Mouse (Mus musculus) myocyte (in vitro differentiated cells): Measurements from ENCODE around the gene Gabbr2. TPM values are rescaled to one million over a fixed set of nuclear protein-coding genes. Genes with fewer than 3 reads are reported as not detected.

Experiments
- H3K27me3 ChIP-seq: one replicate; pipeline ENCODE4 v1.6.1; 2011; ENCODE audit not compliant: control insufficient read depth, insufficient read depth, insufficient read length
- H3K36me3 ChIP-seq: one replicate; pipeline ENCODE4 v1.6.1; 2011; ENCODE audit not compliant: control insufficient read depth, insufficient read depth
- H3K4me2 ChIP-seq: one replicate; pipeline ENCODE4 v1.6.1; 2011; ENCODE audit warnings: low read depth, control low read depth
- H3K4me3 ChIP-seq: one replicate; pipeline ENCODE4 v1.5.1; 2011; ENCODE audit warnings: mild to moderate bottlenecking, control low read depth, moderate library complexity
- H3K79me2 ChIP-seq: one replicate; pipeline ENCODE4 v1.6.1; 2011; ENCODE audit not compliant: control insufficient read depth, insufficient read depth
- H3ac ChIP-seq: one replicate; pipeline ENCODE4 v1.6.1; 2011; ENCODE audit not compliant: control insufficient read depth, insufficient read length
- CEBPB ChIP-seq: IDR thresholded peaks from 2 replicates; pipeline ENCODE4 v1.6.1; 2011; ENCODE audit warnings: mild to moderate bottlenecking, moderate library complexity; ENCODE audit not compliant: poor library complexity, insufficient read depth, severe bottlenecking
- E2F4 ChIP-seq: IDR thresholded peaks from one replicate; pipeline ENCODE4 v1.6.1; 2011; ENCODE audit warnings: mild to moderate bottlenecking, control low read depth, moderate library complexity; ENCODE audit not compliant: insufficient read depth
- MAX ChIP-seq: IDR thresholded peaks from one replicate; pipeline ENCODE4 v1.6.1; 2011; ENCODE audit warnings: low read depth, mild to moderate bottlenecking, control low read depth
- MYOD1 ChIP-seq, 3 experiments: IDR thresholded peaks; one replicate each; pipeline ENCODE4 v1.6.1; 2011; ENCODE audit warnings: control low read depth in 2 of 3, low read depth in 2 of 3, mild to moderate bottlenecking in 2 of 3, moderate library complexity in 1 of 3; ENCODE audit not compliant: insufficient read length in 2 of 3, control insufficient read depth in 1 of 3
- MYOG ChIP-seq, 3 experiments: IDR thresholded peaks; one replicate each; pipeline ENCODE4 v1.6.1; 2011; ENCODE audit warnings: control low read depth in 2 of 3, low read depth in 2 of 3, mild to moderate bottlenecking in 2 of 3; ENCODE audit not compliant: insufficient read length in 2 of 3, control insufficient read depth in 1 of 3, insufficient read depth in 1 of 3
- POLR2A ChIP-seq: IDR thresholded peaks from one replicate; pipeline ENCODE4 v1.6.1; 2011; ENCODE audit warnings: low read depth, mild to moderate bottlenecking, control low read depth, moderate library complexity; ENCODE audit not compliant: insufficient read length
- POLR2AphosphoS2 ChIP-seq: IDR thresholded peaks from one replicate; pipeline ENCODE4 v1.6.1; 2011; ENCODE audit warnings: low read depth, control low read depth; ENCODE audit not compliant: insufficient read length
- REST ChIP-seq: IDR thresholded peaks from one replicate; pipeline ENCODE4 v1.6.1; 2011; ENCODE audit warnings: mild to moderate bottlenecking, control low read depth, moderate library complexity; ENCODE audit not compliant: insufficient read depth, insufficient read length
- SRF ChIP-seq: IDR thresholded peaks from one replicate; pipeline ENCODE4 v1.6.1; 2011; ENCODE audit warnings: low read depth; ENCODE audit not compliant: control insufficient read depth, insufficient read length
- TCF12 ChIP-seq: IDR thresholded peaks from one replicate; pipeline ENCODE4 v1.6.1; 2011; ENCODE audit warnings: mild to moderate bottlenecking, control low read depth; ENCODE audit not compliant: poor library complexity, insufficient read depth, severe bottlenecking
- TCF3 ChIP-seq: IDR thresholded peaks from one replicate; pipeline ENCODE4 v1.6.1; 2011; ENCODE audit warnings: low read depth, control low read depth; ENCODE audit not compliant: insufficient read length
- USF1 ChIP-seq: IDR thresholded peaks from one replicate; pipeline ENCODE4 v1.6.1; 2011; ENCODE audit warnings: low read depth, mild to moderate bottlenecking, control low read depth, moderate library complexity
- polyA plus RNA-seq: library from polyadenylated mRNA; unstranded; fragments of >200 nt; fragmentation: generic; extraction: Trizol; gene quantifications from one replicate; pipeline ENCODE4 v1.2.1, GENCODE M21; 2012; ENCODE audit warnings: missing spikeins

Gabbr2 gene
- polyA plus RNA-seq, 1 experiment, result not detected

- Histone ChIP-seq H3K4me3 (no peak overlapping the region), H3K36me3 (no peaks in the 10 kb centered on the region), H3K27me3 (no peaks in the 10 kb centered on the region), H3K79me2 (no peaks in the 10 kb centered on the region), H3ac (no peak overlapping the region), H3K4me2 (no peak overlapping the region)
- TF ChIP-seq POLR2AphosphoS2 (no peak), MYOD1 (IDR thresholded peaks at IDR 0.05; ENCODE audit: control insufficient read depth in 1 of 3, insufficient read length in 2 of 3, low read depth in 2 of 3) (no peak), MYOG (IDR thresholded peaks at IDR 0.05; ENCODE audit: control insufficient read depth in 1 of 3, insufficient read depth in 1 of 3, insufficient read length in 2 of 3, low read depth in 2 of 3) (no peak), TCF12 (no peak), MAX (no peak), TCF3 (no peak)
These were observed 137.7 kb downstream of the Gabbr2 start for GRCm38 (mm10) chr4:46853852-46854460.

GRCm38 (mm10) chr4:46847745-46848144 lies 143.9 kb downstream of the Gabbr2 start:
- H3ac ChIP-seq, result no peak overlapping the region
- H3K27me3 ChIP-seq, result no peaks in the 10 kb centered on the region

GRCm38 (mm10) chr4:46846396-46846795 lies 145.3 kb downstream of the Gabbr2 start:
- no peaks in the 10 kb centered on the region for H3K36me3 ChIP-seq
- TF ChIP-seq MYOG (IDR thresholded peaks at IDR 0.05; ENCODE audit: control insufficient read depth in 1 of 3, insufficient read depth in 1 of 3, insufficient read length in 2 of 3, low read depth in 2 of 3), result no peak
- no peak for TF ChIP-seq TCF3
- TF ChIP-seq SRF, result no peak
- TF ChIP-seq POLR2AphosphoS2, result no peak
- no peak overlapping the region for H3ac ChIP-seq
- no peaks in the 10 kb centered on the region for H3K79me2 ChIP-seq
- no peak overlapping the region for H3K4me3 ChIP-seq
- no peak overlapping the region for H3K4me2 ChIP-seq
- H3K27me3 ChIP-seq, result no peaks in the 10 kb centered on the region

More at GRCm38 (mm10) chr4:46847745-46848144, 143.9 kb downstream of the Gabbr2 start:
- Histone ChIP-seq H3K79me2 (no peaks in the 10 kb centered on the region), H3K4me3 (no peak overlapping the region), H3K36me3 (no peaks in the 10 kb centered on the region), H3K4me2 (no peak overlapping the region)
- TF ChIP-seq TCF3 (no peak), SRF (no peak), MYOD1 (IDR thresholded peaks at IDR 0.05; ENCODE audit: control insufficient read depth in 1 of 3, insufficient read length in 2 of 3, low read depth in 2 of 3) (no peak), TCF12 (no peak), CEBPB (no peak), MAX (no peak)

GRCm38 (mm10) chr4:46844982-46845643 lies 146.6 kb downstream of the Gabbr2 start:
- Histone ChIP-seq H3K4me3 (no peak overlapping the region), H3K27me3 (no peaks in the 10 kb centered on the region), H3K79me2 (no peaks in the 10 kb centered on the region), H3K36me3 (no peaks in the 10 kb centered on the region), H3K4me2 (no peak overlapping the region), H3ac (no peak overlapping the region)
- TF ChIP-seq USF1 (no peak), POLR2A (no peak), SRF (no peak), TCF3 (no peak)

- H3K4me2 ChIP-seq, result no peak overlapping the region
- no peak for TF ChIP-seq MYOG (IDR thresholded peaks at IDR 0.05; ENCODE audit: control insufficient read depth in 1 of 3, insufficient read depth in 1 of 3, insufficient read length in 2 of 3, low read depth in 2 of 3)
- TF ChIP-seq MYOD1 (IDR thresholded peaks at IDR 0.05; ENCODE audit: control insufficient read depth in 1 of 3, insufficient read length in 2 of 3, low read depth in 2 of 3), result no peak
- no peak for TF ChIP-seq CEBPB
- no peak for TF ChIP-seq USF1
- no peaks in the 10 kb centered on the region for H3K27me3 ChIP-seq
These were observed 147.1 kb downstream of the Gabbr2 start for GRCm38 (mm10) chr4:46844567-46844966.

GRCm38 (mm10) chr4:46842596-46842995 lies 149.1 kb downstream of the Gabbr2 start:
- TF ChIP-seq POLR2AphosphoS2 (no peak), USF1 (no peak), TCF12 (no peak), E2F4 (no peak), SRF (no peak), POLR2A (no peak), REST (no peak), TCF3 (no peak), MAX (no peak), MYOG (IDR thresholded peaks at IDR 0.05; ENCODE audit: control insufficient read depth in 1 of 3, insufficient read depth in 1 of 3, insufficient read length in 2 of 3, low read depth in 2 of 3) (no peak), MYOD1 (IDR thresholded peaks at IDR 0.05; ENCODE audit: control insufficient read depth in 1 of 3, insufficient read length in 2 of 3, low read depth in 2 of 3) (no peak), CEBPB (no peak)
- no peaks in the 10 kb centered on the region for H3K79me2 ChIP-seq
- no peaks in the 10 kb centered on the region for H3K36me3 ChIP-seq
- no peak overlapping the region for H3K4me3 ChIP-seq
- H3ac ChIP-seq, result no peak overlapping the region
- no peaks in the 10 kb centered on the region for H3K27me3 ChIP-seq
- no peak overlapping the region for H3K4me2 ChIP-seq

More at GRCm38 (mm10) chr4:46844567-46844966, 147.1 kb downstream of the Gabbr2 start:
- Histone ChIP-seq H3K36me3 (no peaks in the 10 kb centered on the region), H3ac (no peak overlapping the region), H3K79me2 (no peaks in the 10 kb centered on the region), H3K4me3 (no peak overlapping the region)
